Mouse (Mus musculus) heart, embryonic 10.5 days (tissue): ENCODE measurements around the gene Ndnf. TPM values are rescaled to one million over a fixed set of nuclear protein-coding genes. Genes with fewer than 3 reads are reported as not detected.

Experiments used
- DNase-seq: peaks from one replicate; pipeline ENCODE4 v3.0.0-alpha.2; 2017; ENCODE audit warnings: low spot score
- H3K27ac ChIP-seq: fragments of 300-500 bp; sonication (generic); 2 replicates; pipeline ENCODE4 v1.5.1; 2016; ENCODE audit warnings: mild to moderate bottlenecking
- H3K27me3 ChIP-seq: fragments of 300-500 bp; sonication (generic); 2 replicates; pipeline ENCODE4 v1.6.1; 2016; ENCODE audit warnings: mild to moderate bottlenecking; ENCODE audit not compliant: poor library complexity, insufficient read depth, severe bottlenecking
- H3K36me3 ChIP-seq: fragments of 300-500 bp; sonication (generic); 2 replicates; pipeline ENCODE4 v1.6.1; 2016; ENCODE audit warnings: mild to moderate bottlenecking, moderate library complexity
- H3K4me1 ChIP-seq: fragments of 300-500 bp; sonication (generic); 2 replicates; pipeline ENCODE4 v1.6.1; 2016; ENCODE audit warnings: mild to moderate bottlenecking
- H3K4me3 ChIP-seq: fragments of 300-500 bp; sonication (generic); 2 replicates; pipeline ENCODE4 v1.5.1; 2016; ENCODE audit warnings: mild to moderate bottlenecking, moderate library complexity
- H3K9me3 ChIP-seq: fragments of 300-500 bp; sonication (generic); 2 replicates; pipeline ENCODE4 v1.6.1; 2016; ENCODE audit warnings: mild to moderate bottlenecking, moderate library complexity
- WGBS: fragments of 180-500 bp; shearing (Covaris S2); methylation state at CpG from one replicate; pipeline ENCODE4 v1.1.7; 2016; 5-methylcytosine and 5-hydroxymethylcytosine counted together
- polyA plus RNA-seq: library from polyadenylated mRNA; unstranded; fragments of >200 nt; fragmentation: Nextera tagmentation; extraction: Ambion mirVana; gene quantifications from 2 replicates; pipeline ENCODE4 v1.2.1, GENCODE M21; 2016

Ndnf gene
- polyA plus RNA-seq, 1 experiment from 2014 or later, result 8.9 TPM

DNA sequence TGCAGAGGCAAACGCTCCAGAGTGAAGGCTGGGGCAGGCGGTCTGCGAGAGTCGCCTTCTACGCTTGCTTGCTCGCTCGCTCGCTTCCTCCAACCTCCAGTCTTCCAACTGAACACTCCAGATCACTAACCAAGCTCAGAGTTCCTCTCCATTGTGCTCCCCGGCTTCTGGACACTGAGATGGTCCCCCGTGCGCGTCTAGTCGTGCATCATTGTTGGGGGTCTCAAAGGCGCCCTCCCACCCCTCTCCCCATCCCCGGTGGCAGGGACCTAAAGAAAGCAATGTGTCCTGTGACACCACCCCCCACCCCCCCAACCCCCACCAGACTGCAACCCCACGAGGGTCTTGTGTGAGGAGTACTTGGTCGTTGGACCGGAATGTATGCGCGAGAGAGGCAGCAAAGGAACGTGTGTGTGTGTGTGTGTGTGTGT, 394 bp upstream of the Ndnf start:
- Histone ChIP-seq H3K27ac (peak overlapping the region; percentile 84; the same call in 1 of the 2 replicates), H3K36me3 (no peaks in the 10 kb centered on the region), H3K27me3 (peaks cover 14% of the 10 kb centered on the region), H3K9me3 (no peaks in the 10 kb centered on the region), H3K4me1 (peaks cover 9% of the 10 kb centered on the region), H3K4me3 (peak overlapping the region; percentile 73)
- no peak for DNase-seq
- 3% methylated on average over 20 of the region's 21 CpGs for WGBS

DNA sequence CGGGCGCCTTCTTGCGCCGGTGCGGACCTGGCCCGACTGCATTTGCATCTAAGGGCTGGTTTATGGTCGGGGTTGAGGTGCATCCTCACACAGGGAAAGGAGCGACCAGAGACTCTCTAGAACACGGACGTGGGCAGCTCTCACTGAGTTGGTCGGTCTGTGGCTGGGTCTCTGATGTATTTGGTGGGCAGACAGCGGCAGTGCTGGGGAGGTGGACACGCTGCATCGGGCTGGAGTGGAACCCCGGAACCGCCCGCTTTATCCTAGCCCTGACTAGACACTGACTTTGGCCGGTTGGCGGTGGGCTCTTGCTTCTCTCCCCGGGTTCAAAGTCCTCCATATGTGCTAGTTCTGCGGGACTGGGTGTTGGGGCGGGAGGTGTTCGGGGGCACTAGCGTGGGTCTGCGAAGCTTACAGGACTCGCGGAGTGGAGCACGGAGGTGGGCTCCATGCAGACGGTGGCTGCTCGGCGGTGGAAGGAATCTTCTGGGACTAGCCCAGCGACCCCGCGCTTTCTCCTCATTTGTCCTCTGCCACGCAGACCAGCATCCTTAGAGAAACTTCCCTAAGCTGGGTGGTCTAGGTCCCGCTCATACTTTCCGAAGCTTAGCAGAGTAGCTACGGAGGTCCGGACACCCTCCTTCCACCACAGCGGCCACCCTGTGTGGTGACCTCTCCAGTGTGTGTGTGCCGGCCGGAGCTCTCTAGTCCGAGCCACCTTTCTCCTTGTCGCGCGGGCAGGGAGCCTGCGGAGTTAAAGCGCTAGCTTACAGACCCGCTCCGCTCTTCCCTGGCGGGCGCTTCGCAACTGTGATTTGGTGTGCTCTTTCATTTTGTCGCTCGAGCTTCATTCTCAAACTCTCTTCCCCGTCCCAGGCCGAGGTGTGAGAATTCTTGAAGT, 991 bp downstream of the Ndnf start:
- under 1% methylated on average over 57 of the region's 57 CpGs for WGBS
- Histone ChIP-seq H3K4me3 (peak overlapping the region; percentile 73), H3K36me3 (no peaks in the 10 kb centered on the region), H3K4me1 (peaks cover 9% of the 10 kb centered on the region), H3K27me3 (peaks cover 14% of the 10 kb centered on the region), H3K9me3 (no peaks in the 10 kb centered on the region), H3K27ac (peak overlapping the region; percentile 84)
- DNase-seq, result peak; percentile 82

DNA sequence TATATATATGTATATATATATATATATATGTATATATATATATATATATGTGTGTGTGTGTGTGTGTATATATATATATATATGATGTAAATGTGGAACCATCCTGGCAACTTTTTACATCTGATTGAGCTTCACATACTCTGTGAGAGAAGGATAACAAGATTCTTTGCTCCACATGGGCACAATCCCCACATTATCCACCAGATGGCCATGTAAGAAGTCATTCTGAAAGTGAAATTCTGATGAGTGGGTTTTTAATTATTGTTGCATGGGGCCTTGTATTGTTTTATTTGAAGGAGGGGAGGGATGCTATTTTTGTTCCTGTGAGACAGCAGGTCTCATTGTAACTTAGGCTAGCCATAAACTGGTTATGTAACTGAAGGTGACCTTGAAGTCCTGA, 22.5 kb downstream of the Ndnf start:
- no peaks in the 10 kb centered on the region for H3K9me3 ChIP-seq
- DNase-seq, result no peak
- H3K4me3 ChIP-seq, result no peak overlapping the region
- no peaks in the 10 kb centered on the region for H3K4me1 ChIP-seq
- no peak overlapping the region for H3K27ac ChIP-seq
- no peaks in the 10 kb centered on the region for H3K27me3 ChIP-seq
- no peaks in the 10 kb centered on the region for H3K36me3 ChIP-seq

DNA sequence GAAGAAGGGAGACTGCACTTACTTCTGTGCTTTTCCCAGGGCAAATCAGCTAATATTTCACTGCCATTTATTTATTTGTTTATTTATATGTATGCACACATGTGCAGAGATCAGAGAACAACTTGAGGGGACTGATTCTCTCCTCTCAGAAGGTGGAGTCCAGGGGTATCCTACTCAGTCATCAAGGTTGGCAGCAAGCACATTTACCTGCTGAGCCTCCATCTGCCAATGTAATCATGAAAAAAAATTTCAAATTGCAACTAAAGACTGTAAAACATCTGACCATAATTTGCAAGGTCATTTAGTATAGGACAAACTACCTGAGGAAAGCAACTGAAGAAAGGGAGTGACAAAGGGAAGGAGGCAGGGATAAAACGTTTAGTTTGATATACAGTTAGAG, 49.3 kb downstream of the Ndnf start:
- 56% methylated on average over 1 of the region's 1 CpGs for WGBS
- no peaks in the 10 kb centered on the region for H3K36me3 ChIP-seq

DNA sequence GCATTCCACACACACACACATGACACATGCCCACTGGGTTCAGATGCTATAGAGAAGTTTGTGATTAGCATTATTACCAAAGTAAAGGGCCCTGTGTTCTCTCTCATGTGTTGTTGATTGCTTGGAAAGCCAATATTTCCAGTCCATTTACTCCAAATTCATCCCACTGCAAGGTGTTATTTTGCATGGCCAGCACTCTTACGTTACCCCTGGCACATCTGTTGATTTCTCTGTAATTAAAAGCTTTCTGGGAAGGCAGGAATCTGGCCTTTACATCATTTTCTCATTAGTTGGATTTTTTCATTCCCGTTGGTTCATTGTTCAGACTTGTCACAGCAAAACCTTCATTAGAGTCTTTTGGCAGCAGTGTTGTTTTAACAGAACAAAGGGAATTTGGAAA, 54.3 kb downstream of the Ndnf start:
- H3K27ac ChIP-seq, result no peak overlapping the region
- no peaks in the 10 kb centered on the region for H3K9me3 ChIP-seq
- 75% methylated on average over 2 of the region's 2 CpGs for WGBS
- no peaks in the 10 kb centered on the region for H3K27me3 ChIP-seq
- DNase-seq, result no peak
- H3K36me3 ChIP-seq, result no peaks in the 10 kb centered on the region
- H3K4me3 ChIP-seq, result no peak overlapping the region
- no peaks in the 10 kb centered on the region for H3K4me1 ChIP-seq

More for the DNA sequence above, 49.3 kb downstream of the Ndnf start:
- no peaks in the 10 kb centered on the region for H3K9me3 ChIP-seq
- H3K27me3 ChIP-seq, result no peaks in the 10 kb centered on the region
- no peak overlapping the region for H3K27ac ChIP-seq
- H3K4me3 ChIP-seq, result no peak overlapping the region
- DNase-seq, result no peak
- no peaks in the 10 kb centered on the region for H3K4me1 ChIP-seq

DNA sequence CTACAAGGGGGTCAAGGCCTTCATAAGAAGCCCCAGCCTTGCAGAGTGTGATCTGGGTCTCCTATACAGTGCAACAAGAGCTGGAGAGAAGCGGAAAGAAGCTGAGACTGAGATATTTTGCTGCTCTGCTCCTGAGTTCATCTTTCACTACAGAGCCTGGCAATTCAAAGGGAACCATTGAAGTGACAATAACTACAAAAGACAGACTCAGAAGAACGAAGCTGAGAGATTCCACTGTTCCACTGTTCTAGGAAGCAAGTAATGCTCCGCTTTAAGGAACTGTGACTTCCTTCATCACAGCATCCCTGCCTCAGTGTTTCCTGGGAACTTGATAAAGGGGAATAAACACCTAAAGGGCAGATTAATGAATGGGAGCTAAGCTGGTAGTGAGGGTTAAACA, 56.9 kb downstream of the Ndnf start:
- WGBS, result 69% methylated on average over 3 of the region's 3 CpGs
- no peaks in the 10 kb centered on the region for H3K27me3 ChIP-seq
- no peak for DNase-seq

DNA sequence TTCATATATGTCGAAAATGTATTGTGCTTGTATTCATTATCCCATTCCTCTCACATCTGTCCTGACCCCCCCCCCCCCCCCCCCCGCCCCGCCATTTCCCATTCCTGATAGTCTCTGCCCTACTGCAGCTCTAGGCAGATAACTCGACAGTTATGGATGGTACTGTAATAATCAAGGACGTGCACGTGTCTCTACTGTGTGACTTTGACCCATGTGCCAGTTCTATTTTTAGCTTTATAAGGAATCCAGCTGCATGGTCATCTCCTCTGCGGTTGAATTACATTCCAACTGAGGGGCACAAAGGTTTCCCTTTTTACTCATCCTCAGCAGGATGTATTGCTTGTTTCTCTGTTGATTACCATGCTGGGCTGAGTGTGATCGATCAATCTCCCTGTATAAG, 68.1 kb downstream of the Ndnf start:
- 0 out of 2 replicates have a peak, but pooled peaks cover 5% of the 10 kb centered on the region for H3K4me1 ChIP-seq
- no peak overlapping the region; the same call in 1 of the 2 replicates for H3K27ac ChIP-seq
- H3K36me3 ChIP-seq, result no peaks in the 10 kb centered on the region
- 50% methylated on average over 6 of the region's 8 CpGs for WGBS
- H3K27me3 ChIP-seq, result no peaks in the 10 kb centered on the region
- H3K4me3 ChIP-seq, result no peak overlapping the region
- H3K9me3 ChIP-seq, result no peaks in the 10 kb centered on the region
- no peak for DNase-seq

More for the DNA sequence above, 56.9 kb downstream of the Ndnf start:
- H3K27ac ChIP-seq, result no peak overlapping the region
- no peaks in the 10 kb centered on the region for H3K36me3 ChIP-seq
- no peaks in the 10 kb centered on the region for H3K9me3 ChIP-seq
- H3K4me3 ChIP-seq, result no peak overlapping the region
- no peaks in the 10 kb centered on the region for H3K4me1 ChIP-seq

DNA sequence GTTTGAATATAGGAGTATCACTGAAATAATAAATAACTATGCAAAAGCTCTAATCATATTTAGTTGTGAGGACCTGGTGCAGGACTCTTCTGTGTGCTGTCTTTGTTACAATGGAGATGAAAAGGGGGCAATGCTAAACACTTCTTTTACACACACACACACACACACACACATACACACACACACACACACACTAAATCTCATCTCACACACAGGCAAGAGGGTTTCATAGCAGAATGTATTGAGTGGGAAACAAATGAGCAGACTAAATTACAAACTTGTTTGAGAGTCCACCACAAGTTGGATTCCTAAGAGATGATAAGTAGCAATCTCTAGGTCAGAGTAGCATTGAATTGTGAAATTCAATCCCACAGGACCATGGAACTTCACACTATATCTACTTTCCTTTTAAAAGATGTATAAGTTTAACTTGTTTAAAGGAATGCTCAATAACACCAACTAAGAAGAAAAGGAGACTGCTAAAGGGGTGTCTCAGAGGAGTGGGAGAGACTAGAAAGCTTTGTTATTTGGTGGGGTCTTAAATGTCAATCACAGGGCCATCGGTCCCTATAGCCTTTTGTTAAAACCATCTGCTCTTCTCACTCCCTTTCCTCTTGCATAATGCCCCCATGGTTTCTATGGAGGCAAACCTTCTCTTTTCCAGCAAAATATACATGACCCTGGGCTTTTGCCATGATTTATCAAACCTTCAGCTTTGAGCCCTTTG, 71.9 kb downstream of the Ndnf start:
- DNase-seq, result no peak
- 0 out of 2 replicates have a peak, but pooled peaks cover 5% of the 10 kb centered on the region for H3K4me1 ChIP-seq
- 71% methylated on average over 1 of the region's 1 CpGs for WGBS
- H3K9me3 ChIP-seq, result no peaks in the 10 kb centered on the region
- H3K4me3 ChIP-seq, result no peak overlapping the region
- H3K36me3 ChIP-seq, result 0 out of 2 replicates have a peak, but pooled peaks cover 2% of the 10 kb centered on the region
- no peak overlapping the region for H3K27ac ChIP-seq
- H3K27me3 ChIP-seq, result no peaks in the 10 kb centered on the region

DNA sequence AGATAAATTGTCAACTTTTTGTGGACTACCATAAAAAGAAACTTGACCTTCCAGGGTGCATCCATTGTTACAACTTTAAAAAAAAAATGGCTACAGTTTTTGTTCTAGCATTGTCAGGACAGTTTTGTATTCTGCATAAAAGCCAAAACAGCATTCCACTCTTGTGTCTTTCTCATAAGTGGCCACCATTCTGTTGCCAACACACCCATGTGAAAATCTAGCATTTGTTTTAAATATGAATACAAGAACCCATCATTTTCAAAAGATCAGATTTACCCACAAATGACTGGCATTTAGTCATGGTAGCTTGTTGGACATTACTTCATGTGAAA, 72.4 kb downstream of the Ndnf start:
- 0 out of 2 replicates have a peak, but pooled peaks cover 5% of the 10 kb centered on the region for H3K4me1 ChIP-seq
- H3K4me3 ChIP-seq, result no peak overlapping the region
- no peaks in the 10 kb centered on the region for H3K27me3 ChIP-seq
- H3K36me3 ChIP-seq, result 0 out of 2 replicates have a peak, but pooled peaks cover 2% of the 10 kb centered on the region
- no peak overlapping the region for H3K27ac ChIP-seq
- H3K9me3 ChIP-seq, result no peaks in the 10 kb centered on the region
- no peak for DNase-seq

DNA sequence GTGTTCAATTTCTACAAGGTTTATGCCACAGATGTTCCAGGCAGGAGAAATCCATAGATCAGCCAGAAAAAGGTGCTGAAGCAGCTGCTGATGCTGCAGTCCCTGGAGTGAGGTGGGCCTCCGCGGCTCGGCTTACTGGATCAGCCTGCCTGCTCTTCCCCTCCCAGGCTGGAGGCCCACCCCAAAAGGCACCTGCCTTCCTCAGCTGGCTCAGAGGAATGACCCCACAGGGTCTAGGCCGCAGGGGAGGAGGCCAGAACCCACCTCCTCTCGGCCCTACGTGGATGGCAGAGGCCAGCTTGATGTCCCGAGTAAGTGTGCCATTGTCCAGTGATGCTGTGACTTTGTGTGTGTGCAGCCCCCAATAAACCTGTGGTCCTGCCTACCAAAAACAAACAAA, 86.8 kb downstream of the Ndnf start:
- H3K27me3 ChIP-seq, result no peaks in the 10 kb centered on the region
- 63% methylated on average over 7 of the region's 7 CpGs for WGBS
- DNase-seq, result no peak

DNA sequence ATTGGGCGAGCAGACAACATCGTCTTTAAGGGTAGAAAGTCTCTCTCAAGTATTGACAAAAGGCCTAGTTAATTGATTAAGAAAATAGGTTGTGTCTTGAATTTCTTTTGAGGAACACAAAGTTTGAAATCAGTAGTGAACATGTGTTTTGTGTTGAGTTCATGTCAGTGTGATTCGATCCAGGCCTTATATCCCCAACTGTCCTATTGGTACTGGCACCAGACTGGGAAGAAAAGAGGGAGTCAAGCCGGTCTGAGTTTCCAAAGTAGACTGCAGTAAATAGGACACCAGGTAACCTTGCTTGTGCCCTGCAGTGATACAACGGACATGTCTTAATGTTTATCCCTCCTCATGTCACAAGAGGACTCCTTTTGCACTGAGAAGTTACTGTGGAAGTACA, 87.8 kb downstream of the Ndnf start:
- Histone ChIP-seq H3K27ac (no peak overlapping the region), H3K4me3 (no peak overlapping the region), H3K4me1 (no peaks in the 10 kb centered on the region), H3K36me3 (no peaks in the 10 kb centered on the region), H3K27me3 (no peaks in the 10 kb centered on the region), H3K9me3 (no peaks in the 10 kb centered on the region)
- WGBS, result 75% methylated on average over 5 of the region's 5 CpGs
- DNase-seq, result no peak

More for the DNA sequence above, 86.8 kb downstream of the Ndnf start:
- no peaks in the 10 kb centered on the region for H3K36me3 ChIP-seq
- no peaks in the 10 kb centered on the region for H3K9me3 ChIP-seq
- H3K4me1 ChIP-seq, result no peaks in the 10 kb centered on the region
- no peak overlapping the region for H3K27ac ChIP-seq
- H3K4me3 ChIP-seq, result no peak overlapping the region

DNA sequence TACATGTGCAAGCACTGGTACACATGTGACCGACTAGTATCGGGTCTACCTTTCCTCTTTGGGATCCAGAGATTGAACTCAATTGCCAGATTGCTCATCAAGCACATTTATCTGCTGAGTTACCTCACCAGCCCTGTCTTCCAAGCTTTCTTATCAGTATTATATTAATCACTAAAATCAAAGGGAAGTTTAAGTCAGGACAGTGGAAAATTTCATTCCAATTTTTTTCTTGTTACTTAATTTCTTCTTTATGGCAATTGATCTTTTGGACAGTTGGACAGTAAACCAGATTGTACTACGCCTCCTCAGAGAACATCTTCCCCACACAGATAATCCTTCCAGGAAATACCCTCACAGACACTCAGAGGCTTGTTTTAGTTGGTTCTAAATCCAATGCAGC, 88.7 kb downstream of the Ndnf start:
- H3K9me3 ChIP-seq, result no peaks in the 10 kb centered on the region
- H3K27ac ChIP-seq, result no peak overlapping the region
- no peak for DNase-seq
- no peak overlapping the region for H3K4me3 ChIP-seq
- peaks cover 4% of the 10 kb centered on the region; the same call in 1 of the 2 replicates for H3K4me1 ChIP-seq
- no peaks in the 10 kb centered on the region for H3K27me3 ChIP-seq
- WGBS, result 83% methylated on average over 3 of the region's 3 CpGs
- no peaks in the 10 kb centered on the region for H3K36me3 ChIP-seq
